Mouse (Mus musculus) ES-E14 (cell line): ENCODE measurements around the gene Cdc7. TPM values are rescaled to one million over a fixed set of nuclear protein-coding genes. Genes with fewer than 3 reads are reported as not detected.
A peak's percentile ranks its signal among the peaks of the same experiment; 100 is the strongest.

Experiments
- DNase-seq: peaks from one replicate; pipeline ENCODE4 v3.0.0-alpha.2; 2013; ENCODE audit warnings: low read depth, low spot score
- H3K27ac ChIP-seq: 2 replicates; pipeline ENCODE4 v1.5.1; 2012; ENCODE audit warnings: low read depth, mild to moderate bottlenecking, low read length, moderate library complexity, mixed read lengths; ENCODE audit not compliant: poor library complexity, insufficient read depth, severe bottlenecking
- H3K36me3 ChIP-seq: 2 replicates; pipeline ENCODE4 v1.6.1; 2012; ENCODE audit warnings: mild to moderate bottlenecking, low read length, moderate library complexity, mixed read lengths; ENCODE audit not compliant: control insufficient read depth, poor library complexity, insufficient read depth, severe bottlenecking
- H3K4me1 ChIP-seq, 2 experiments: fragments of 150-350 bp in 1 of 2; sonication (generic) in 1 of 2; 2 replicates each; pipeline ENCODE4 v1.6.1; 2012; ENCODE audit warnings: low read length in 2 of 2, mild to moderate bottlenecking in 1 of 2, mixed read lengths in 1 of 2; ENCODE audit not compliant: control insufficient read depth in 2 of 2, insufficient read depth in 2 of 2, poor library complexity in 1 of 2
- H3K4me3 ChIP-seq, 2 experiments: fragments of 150-350 bp in 1 of 2; sonication (generic) in 1 of 2; 2 replicates each; pipeline ENCODE4 v1.5.1; 2012; ENCODE audit warnings: low read length in 2 of 2, low read depth in 1 of 2, mild to moderate bottlenecking in 1 of 2, mixed read lengths in 1 of 2; ENCODE audit not compliant: insufficient read depth in 1 of 2, poor library complexity in 1 of 2, severe bottlenecking in 1 of 2
- H3K9ac ChIP-seq: 2 replicates; pipeline ENCODE4 v1.6.1; 2012; ENCODE audit warnings: low read depth, mild to moderate bottlenecking, low read length, mixed read lengths; ENCODE audit not compliant: poor library complexity, insufficient read depth, severe bottlenecking
- H3K9me3 ChIP-seq: fragments of 150-350 bp; sonication (generic); 2 replicates; pipeline ENCODE4 v1.6.1; 2012; ENCODE audit warnings: low read depth, mild to moderate bottlenecking, low read length; ENCODE audit not compliant: control insufficient read depth, insufficient read depth
- CHD2 ChIP-seq: IDR thresholded peaks from 2 replicates; pipeline ENCODE4 v1.6.1; 2014; ENCODE audit warnings: mild to moderate bottlenecking, low read depth, low read length, inconsistent platforms
- HCFC1 ChIP-seq: IDR thresholded peaks from 2 replicates; pipeline ENCODE4 v1.6.1; 2012; ENCODE audit warnings: low read length, inconsistent platforms, borderline replicate concordance; ENCODE audit not compliant: insufficient read depth
- MAFK ChIP-seq: IDR thresholded peaks from 2 replicates; pipeline ENCODE4 v1.6.1; 2014; ENCODE audit warnings: mild to moderate bottlenecking, low read depth, low read length, inconsistent platforms; ENCODE audit not compliant: insufficient read depth
- ZC3H11A ChIP-seq: IDR thresholded peaks from 2 replicates; pipeline ENCODE4 v1.6.1; 2012; ENCODE audit warnings: low read depth, mild to moderate bottlenecking, inconsistent platforms, low read length, borderline replicate concordance
- ZNF384 ChIP-seq: IDR thresholded peaks from 2 replicates; pipeline ENCODE4 v1.6.1; 2012; ENCODE audit warnings: low read depth, low read length, inconsistent platforms
- in situ Hi-C, 2 experiments: fragments of 600-800 bp; cut with MboI; formaldehyde crosslinking; loops; one replicate each; pipeline ENCODE4 v1.15.1; 2025; ENCODE audit warnings: low sequenced_read_pairs in 2 of 2, inconsistent platforms in 1 of 2; ENCODE audit not compliant: unreplicated experiment in 2 of 2
- total RNA-seq: library from RNA; depleted of rRNA; stranded (reverse); fragments of 300-350 nt; gene quantifications from 2 replicates; pipeline ENCODE4 v1.2.3, GENCODE M21; 2012

Gene Cdc7
- total RNA-seq, 1 experiment, result 25.3 TPM

DNA sequence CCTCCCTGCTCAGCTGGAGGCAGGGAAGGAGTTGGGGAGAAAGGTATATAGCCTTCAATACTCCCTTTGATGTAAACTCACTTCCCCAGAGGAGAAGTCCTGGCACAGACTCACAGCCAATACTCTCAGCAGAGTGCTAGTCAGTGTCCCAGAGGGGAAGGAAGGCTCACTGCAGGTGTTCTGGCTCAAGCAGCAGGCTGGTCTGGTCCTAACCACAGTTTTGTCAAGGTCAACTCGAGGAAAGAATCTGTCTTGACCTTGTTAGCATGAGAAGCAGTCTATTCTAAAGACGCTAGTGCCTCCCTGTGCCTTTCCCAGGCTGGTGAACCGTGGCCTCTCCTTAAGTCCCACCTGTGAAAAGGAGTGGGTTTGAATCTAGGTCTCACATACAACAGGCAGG, 30.6 kb downstream of the Cdc7 start:
- no peak overlapping the region for H3K4me3 ChIP-seq
- in situ Hi-C loops, result loop anchor here in 1 of 2 experiments (10.0 kb wide), 1 partner anchor 320 kb away; no protein-coding TSS in a partner anchor
- H3K27ac ChIP-seq, result no peak overlapping the region
- H3K4me1 ChIP-seq, result peaks cover 0 to 5% of the 10 kb centered on the region in 2 experiments; a peak in 1 of 4 replicates
- H3K9ac ChIP-seq, result no peak overlapping the region; the same call in 1 of the 2 replicates
- DNase-seq, result peak; percentile 27
- H3K36me3 ChIP-seq, result no peaks in the 10 kb centered on the region
- H3K9me3 ChIP-seq, result no peaks in the 10 kb centered on the region
- TF ChIP-seq CHD2 (no peak), ZNF384 (no peak), HCFC1 (no peak), MAFK (no peak), ZC3H11A (no peak)

DNA sequence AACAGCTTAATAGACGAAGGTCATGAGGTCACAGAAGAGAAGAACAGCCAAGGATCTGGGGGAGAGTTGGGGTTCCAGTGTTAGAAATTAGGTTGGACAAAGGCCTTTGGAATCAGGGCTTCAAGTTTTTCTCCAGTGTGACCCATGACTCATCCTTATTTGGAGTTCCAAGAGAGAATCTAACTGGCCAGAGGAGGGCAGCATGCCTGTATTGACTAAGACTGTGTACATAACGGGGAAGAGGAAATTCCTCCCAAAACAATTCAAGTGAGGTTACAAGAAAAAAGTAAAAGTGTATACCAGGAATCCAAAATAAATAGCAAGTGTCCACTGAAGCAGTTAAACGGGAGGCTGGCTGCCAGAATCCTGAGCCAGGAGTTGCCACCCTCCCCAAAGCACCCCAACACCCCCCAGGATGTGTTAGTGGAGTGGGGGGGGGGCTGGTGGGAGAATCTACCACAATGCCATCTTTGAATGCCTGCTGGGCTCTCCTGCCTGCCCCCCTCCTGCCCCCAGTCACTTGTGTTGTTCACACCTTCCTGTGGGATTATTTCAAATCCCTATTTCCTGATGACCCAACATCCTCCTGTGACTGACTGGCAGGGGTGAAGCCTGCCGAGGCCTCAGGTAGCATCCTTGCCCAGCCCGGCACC, 31.9 kb downstream of the Cdc7 start:
- in situ Hi-C loops, result loop anchor here in 1 of 2 experiments (10.0 kb wide), 1 partner anchor 319 kb away; no protein-coding TSS in a partner anchor
- H3K9ac ChIP-seq, result no peak overlapping the region
- H3K4me3 ChIP-seq, result no peak overlapping the region
- H3K9me3 ChIP-seq, result no peaks in the 10 kb centered on the region
- DNase-seq, result peak; percentile 19
- H3K36me3 ChIP-seq, result no peaks in the 10 kb centered on the region
- H3K4me1 ChIP-seq, result peaks cover 0 to 5% of the 10 kb centered on the region in 2 experiments; a peak in 1 of 4 replicates
- H3K27ac ChIP-seq, result no peak overlapping the region
- TF ChIP-seq HCFC1 (no peak), ZC3H11A (no peak), ZNF384 (no peak), CHD2 (no peak), MAFK (no peak)

DNA sequence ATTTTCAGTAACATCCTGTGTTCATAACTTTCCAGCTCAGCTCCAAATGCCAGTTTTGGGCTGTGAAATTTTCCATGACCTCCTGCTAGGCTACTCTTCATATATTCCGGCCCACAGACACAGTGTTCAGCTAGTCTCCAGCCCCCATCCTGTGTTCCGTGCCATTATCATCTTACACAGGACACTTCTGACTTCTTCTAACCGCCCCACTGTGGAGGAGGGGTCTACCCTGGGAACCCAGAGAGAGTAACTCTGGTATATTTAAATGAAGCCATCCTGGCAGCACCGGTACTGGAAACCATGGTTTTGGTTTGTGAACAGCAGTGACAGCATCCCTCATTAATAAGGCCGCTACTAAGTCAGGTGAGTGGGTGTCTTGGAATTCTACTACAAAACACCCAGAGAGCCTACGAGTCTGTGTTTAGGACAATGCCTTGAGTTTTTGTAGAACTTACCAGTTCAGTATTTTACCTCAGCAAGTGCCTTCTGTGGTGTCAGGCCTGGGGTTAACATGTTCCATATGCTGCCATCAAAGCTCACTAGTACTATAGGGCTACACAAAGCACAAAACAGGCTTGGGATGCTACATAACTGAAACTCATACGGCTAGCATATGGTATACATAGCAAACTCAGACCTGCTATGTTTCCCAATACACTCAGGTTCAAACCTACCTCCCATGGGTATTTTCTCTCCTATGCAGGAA, 32.6 kb downstream of the Cdc7 start:
- TF ChIP-seq MAFK, result no peak
- no peak overlapping the region for H3K4me3 ChIP-seq
- no peak for DNase-seq
- H3K9me3 ChIP-seq, result no peaks in the 10 kb centered on the region
- no peak overlapping the region for H3K27ac ChIP-seq
- no peaks in the 10 kb centered on the region for H3K36me3 ChIP-seq
- in situ Hi-C loops, result loop anchor here in 1 of 2 experiments (10.0 kb wide), 1 partner anchor 318 kb away; no protein-coding TSS in a partner anchor
- H3K4me1 ChIP-seq, result peaks cover 0 to 8% of the 10 kb centered on the region in 2 experiments; a peak in 2 of 4 replicates
- H3K9ac ChIP-seq, result no peak overlapping the region

DNA sequence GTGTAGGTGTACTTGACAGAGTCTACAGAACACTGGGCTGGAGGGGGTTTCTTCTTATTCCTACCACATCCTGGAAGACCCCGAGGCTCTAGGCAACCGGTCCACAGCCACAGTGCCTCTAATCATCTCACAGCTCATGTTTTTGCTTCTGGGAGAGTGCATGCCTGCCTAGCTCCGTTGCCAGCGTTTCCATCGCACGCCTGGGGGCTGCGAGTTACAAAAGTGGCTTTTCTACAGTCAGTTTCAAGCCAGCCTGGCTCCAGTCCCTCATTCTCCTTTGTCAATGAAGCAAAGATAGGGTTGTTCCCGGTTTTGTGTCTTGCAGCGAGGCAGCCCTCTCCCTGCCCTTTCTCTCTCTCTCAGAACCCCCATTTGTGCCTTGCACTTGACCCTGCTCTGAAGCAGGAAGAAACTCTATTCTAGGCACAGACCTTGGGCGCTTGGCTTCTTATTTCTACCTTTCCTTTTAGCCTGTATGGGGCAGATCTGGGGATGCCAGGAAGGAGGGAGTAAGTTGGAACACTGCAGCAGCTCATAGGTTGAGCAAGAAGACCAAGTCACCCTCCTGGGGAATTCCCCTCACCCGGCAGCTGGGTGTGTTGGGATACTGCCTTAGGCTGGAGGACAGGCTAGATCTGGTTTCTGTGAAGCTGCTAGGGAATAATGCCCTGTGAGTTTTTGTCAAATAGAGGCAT, 37.4 kb downstream of the Cdc7 start:
- H3K9me3 ChIP-seq, result no peaks in the 10 kb centered on the region
- H3K9ac ChIP-seq, result no peak overlapping the region
- no peaks in the 10 kb centered on the region for H3K36me3 ChIP-seq
- in situ Hi-C loops, result loop anchor here in 1 of 2 experiments (25.0 kb wide), 1 partner anchor 311 kb away; no protein-coding TSS in a partner anchor
- H3K4me3 ChIP-seq, result no peak overlapping the region
- no peak overlapping the region for H3K27ac ChIP-seq
- DNase-seq, result no peak
- peaks cover 2 to 4% of the 10 kb centered on the region in 2 experiments; a peak in 2 of 4 replicates for H3K4me1 ChIP-seq
- TF ChIP-seq CHD2, result no peak
- TF ChIP-seq HCFC1, result no peak
- TF ChIP-seq ZNF384, result no peak
- TF ChIP-seq ZC3H11A, result no peak
- no peak for TF ChIP-seq MAFK
